Mouse (Mus musculus) embryonic fibroblast, embryonic 13.5 days (primary cell): ENCODE results near the gene Ciao2b. TPM values are rescaled to one million over a fixed set of nuclear protein-coding genes. Genes with fewer than 3 reads are reported as not detected.

ENCODE experiments used
- H3K27ac ChIP-seq: 2 replicates; pipeline ENCODE4 v1.5.1; 2012; ENCODE audit warnings: low read length, control low read depth, inconsistent platforms; ENCODE audit not compliant: insufficient read depth
- H3K4me1 ChIP-seq: 2 replicates; pipeline ENCODE4 v1.6.1; 2011; ENCODE audit warnings: low read length; ENCODE audit not compliant: control insufficient read depth, insufficient read depth
- H3K4me3 ChIP-seq: 2 replicates; pipeline ENCODE4 v1.5.1; 2011; ENCODE audit warnings: mild to moderate bottlenecking, control low read depth, low read length; ENCODE audit not compliant: insufficient read depth
- CTCF ChIP-seq: IDR thresholded peaks from 2 replicates; pipeline ENCODE4 v1.5.1; 2011; ENCODE audit warnings: mild to moderate bottlenecking, control low read depth, low read length, moderate library complexity, borderline replicate concordance; ENCODE audit not compliant: insufficient read depth
- POLR2A ChIP-seq: IDR thresholded peaks from 2 replicates; pipeline ENCODE4 v1.6.1; 2011; ENCODE audit warnings: low read depth, mild to moderate bottlenecking, control low read depth, low read length, moderate library complexity
- polyA plus RNA-seq: library from polyadenylated mRNA; stranded (reverse); fragments of >200 nt; gene quantifications from 2 replicates; pipeline ENCODE4 v1.2.4, GENCODE M21; 2011; ENCODE audit warnings: low read depth; ENCODE audit not compliant: missing spikeins, insufficient read length

Ciao2b gene
- polyA plus RNA-seq, 1 experiment = 43.6 TPM

DNA sequence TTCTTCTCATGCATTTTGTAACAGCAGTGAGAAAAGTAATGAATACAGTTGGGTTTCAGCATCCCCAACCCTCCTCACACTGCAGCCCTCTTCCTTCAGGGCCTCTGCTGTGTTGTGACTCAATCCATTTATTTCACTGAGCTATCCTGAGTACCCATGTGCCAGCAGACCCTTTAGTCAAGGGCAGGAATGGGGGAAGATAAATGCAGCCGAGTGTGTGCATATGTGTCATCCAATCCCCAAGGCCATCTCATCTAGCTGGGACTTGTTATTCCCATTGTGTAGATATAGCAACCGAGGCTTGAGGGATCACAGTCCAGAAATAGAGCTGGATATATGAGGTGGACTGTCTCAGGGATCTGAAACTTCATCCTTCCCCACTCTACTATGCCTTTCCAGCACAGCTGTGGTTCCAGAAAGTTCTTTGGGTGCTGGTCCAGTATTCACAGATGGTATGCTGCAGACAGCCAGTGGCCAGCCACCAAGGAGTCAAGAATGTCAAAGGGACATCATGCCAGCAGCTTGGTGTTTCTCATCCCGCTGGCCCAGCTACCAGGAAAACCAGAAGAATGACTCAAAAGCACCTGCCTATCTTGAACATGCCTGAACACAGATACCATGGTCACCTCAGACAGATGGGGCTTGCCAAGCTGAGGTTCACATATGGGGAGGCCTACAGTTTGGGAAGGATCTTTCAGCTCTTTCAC is 6.6 kb downstream of the Ciao2b start:
- H3K4me3 ChIP-seq = no peak overlapping the region
- H3K27ac ChIP-seq = no peak overlapping the region
- H3K4me1 ChIP-seq = peaks cover 4% of the 10 kb centered on the region
- TF ChIP-seq POLR2A (no peak), CTCF (no peak)

DNA sequence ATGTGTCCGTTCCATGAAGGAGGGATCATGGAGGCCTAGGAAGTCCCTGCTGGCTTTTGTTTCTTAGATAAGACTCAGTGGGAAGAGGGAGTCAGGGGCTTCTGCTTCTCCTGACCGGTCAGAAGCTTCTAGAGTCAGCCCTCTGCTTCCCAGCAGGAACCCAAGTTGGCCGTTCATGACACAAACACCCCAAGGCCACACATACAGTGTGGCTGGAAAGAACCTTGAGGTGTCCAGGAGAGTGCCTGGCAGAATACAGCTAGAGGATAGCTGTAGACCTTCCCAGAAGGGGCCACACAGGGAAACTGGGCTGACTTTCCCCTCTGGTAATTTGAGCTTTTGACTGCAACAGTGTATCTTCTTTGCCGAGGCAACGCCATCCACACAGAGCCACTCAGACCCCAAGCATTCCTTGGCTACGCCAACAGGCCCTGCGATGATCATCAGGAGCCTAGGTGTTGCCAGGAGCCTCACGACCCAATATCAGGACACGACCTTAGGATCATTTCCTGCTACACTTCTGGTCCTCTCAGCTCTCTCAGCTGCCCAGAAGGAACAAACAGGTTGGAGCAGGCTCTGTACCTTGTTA is 8.5 kb downstream of the Ciao2b start:
- no peak for TF ChIP-seq POLR2A
- TF ChIP-seq CTCF = no peak
- H3K4me3 ChIP-seq = no peak overlapping the region
- peaks cover 11% of the 10 kb centered on the region for H3K4me1 ChIP-seq
- no peak overlapping the region for H3K27ac ChIP-seq

DNA sequence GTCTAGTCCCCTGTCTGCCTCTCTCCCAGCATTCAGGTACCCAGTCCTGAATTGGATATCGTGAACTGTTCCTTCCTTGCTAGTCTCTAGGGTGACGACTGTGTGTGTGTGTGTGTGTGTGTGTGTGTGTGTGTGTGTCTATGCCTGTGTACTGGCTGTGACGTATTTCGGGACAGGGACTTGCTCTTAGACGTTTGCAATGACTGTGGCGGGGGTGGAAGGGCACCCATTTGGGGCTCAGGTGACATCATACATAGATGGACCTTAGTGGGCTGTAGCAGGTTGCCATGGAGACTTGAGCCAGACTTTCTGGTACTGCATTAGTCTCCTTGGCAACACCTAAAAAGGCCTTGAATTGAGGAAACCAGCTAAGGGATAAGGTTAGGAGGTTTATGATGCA is 9.3 kb downstream of the Ciao2b start:
- Histone ChIP-seq H3K4me1 (peaks cover 11% of the 10 kb centered on the region), H3K27ac (no peak overlapping the region), H3K4me3 (no peak overlapping the region)
- no peak for TF ChIP-seq CTCF
- no peak for TF ChIP-seq POLR2A

- H3K4me3 ChIP-seq = no peak overlapping the region
Measured at GRCm38 (mm10) chr8:104631975-104632374, 9.8 kb downstream of the Ciao2b start.

GRCm38 (mm10) chr8:104630981-104631663 is 10.6 kb downstream of the Ciao2b start, which contains the start of gene Rrad:
Rrad (minus strand) TSS chr8:104631327.
- Histone ChIP-seq H3K27ac (0 out of 2 replicates have a peak within 1 kb of the TSS, but pooled peaks have one; percentile 1), H3K4me3 (peak within 1 kb of the TSS; percentile 58), H3K4me1 (peaks cover 11% of the 10 kb centered on the region)
- TF ChIP-seq POLR2A (peak; percentile 51; the same call in 1 of the 2 replicates), CTCF (no peak)

More at GRCm38 (mm10) chr8:104631975-104632374, 9.8 kb downstream of the Ciao2b start:
- Histone ChIP-seq H3K4me1 (peaks cover 11% of the 10 kb centered on the region), H3K27ac (0 out of 2 replicates have a peak overlapping the region, but pooled peaks have one; percentile 1)
- TF ChIP-seq CTCF = no peak
- TF ChIP-seq POLR2A = no peak

GRCm38 (mm10) chr8:104630574-104630973 is 11.2 kb downstream of the Ciao2b start:
- Histone ChIP-seq H3K4me3 (peak overlapping the region; percentile 58), H3K27ac (no peak overlapping the region), H3K4me1 (peaks cover 11% of the 10 kb centered on the region)
- TF ChIP-seq POLR2A (no peak), CTCF (no peak)

GRCm38 (mm10) chr8:104630111-104630479 is 11.7 kb downstream of the Ciao2b start:
- H3K4me1 ChIP-seq = peaks cover 11% of the 10 kb centered on the region
- H3K4me3 ChIP-seq = peak overlapping the region; percentile 58; the same call in 1 of the 2 replicates
- H3K27ac ChIP-seq = no peak overlapping the region
- TF ChIP-seq POLR2A = no peak
- TF ChIP-seq CTCF = no peak

- peaks cover 11% of the 10 kb centered on the region for H3K4me1 ChIP-seq
- H3K27ac ChIP-seq = no peak overlapping the region
- no peak overlapping the region for H3K4me3 ChIP-seq
- TF ChIP-seq POLR2A (no peak), CTCF (no peak)
Measured at GRCm38 (mm10) chr8:104629306-104630110, 12.3 kb downstream of the Ciao2b start.

DNA sequence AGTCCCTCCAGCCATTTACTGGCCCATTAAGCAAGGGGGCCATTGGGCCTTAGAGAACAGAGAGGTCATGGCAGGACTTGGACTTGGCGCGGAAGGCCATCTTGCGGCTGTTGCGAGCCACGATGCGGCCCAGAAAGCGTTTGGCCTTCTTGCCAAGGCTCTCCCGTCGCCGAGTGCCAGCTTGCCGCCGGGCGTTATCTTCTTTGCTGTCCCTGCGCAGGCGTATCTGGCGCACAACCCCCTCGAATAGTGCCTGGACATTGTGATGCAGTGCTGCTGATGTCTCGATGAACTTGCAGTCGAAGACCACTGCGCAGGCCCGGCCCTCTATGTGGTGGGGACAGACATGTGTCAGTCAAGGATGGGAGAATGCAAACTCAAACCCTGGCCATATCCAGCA is 13.4 kb downstream of the Ciao2b start:
- Histone ChIP-seq H3K27ac (no peak overlapping the region), H3K4me3 (no peak overlapping the region), H3K4me1 (peaks cover 11% of the 10 kb centered on the region)
- no peak for TF ChIP-seq CTCF
- no peak for TF ChIP-seq POLR2A
